Mouse (Mus musculus): ENCODE measurements around the gene Fryl. TPM values are rescaled to one million over a fixed set of nuclear protein-coding genes. Genes with fewer than 3 reads are reported as not detected.

Gene Fryl
- total and polyA plus RNA-seq, 3 experiments: 112 to 439 (median 147) TPM

DNA sequence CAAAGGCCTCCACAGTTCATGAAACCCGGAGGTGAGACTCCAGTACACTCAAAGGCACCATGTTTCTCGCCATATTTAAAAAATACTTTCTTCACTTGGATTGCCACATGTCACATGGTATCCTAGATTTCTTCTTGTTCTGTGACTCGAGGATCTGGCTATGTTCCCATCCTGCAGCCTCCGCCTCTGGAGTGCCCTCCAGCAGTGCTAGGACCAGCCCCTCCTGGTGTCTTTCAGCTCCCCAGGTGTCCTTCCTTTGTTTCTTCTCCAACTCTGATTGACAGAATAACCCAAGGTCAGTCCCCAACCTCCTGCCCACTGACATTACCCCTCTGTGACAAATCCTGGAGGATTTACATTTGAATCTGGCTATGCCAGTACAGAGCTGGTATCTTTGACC lies 26.2 kb downstream of the Fryl start:
- ATAC-seq (ENCODE audit: extremely low read depth, insufficient number of reproducible peaks, low FRiP score, poor library complexity, severe bottlenecking) (no peak), DNase-seq (ENCODE audit: low spot score) (no peak)
- H3K9me3 ChIP-seq (replicated peaks): no peaks in the 10 kb centered on the region
- no peaks in the 10 kb centered on the region for H3K27me3 ChIP-seq (ENCODE audit: insufficient read depth, low read length)
- no peak for TF ChIP-seq GATA1 (IDR thresholded peaks at IDR 0.05; ENCODE audit: borderline replicate concordance, low read length)
- peaks cover 55% of the 10 kb centered on the region for H3K4me1 ChIP-seq (ENCODE audit: insufficient read depth, low read depth, low read length)
- H3K36me3 ChIP-seq (replicated peaks): peaks cover 70% of the 10 kb centered on the region
- no peak overlapping the region for H3K4me3 ChIP-seq (ENCODE audit: low read depth, low read length)

DNA sequence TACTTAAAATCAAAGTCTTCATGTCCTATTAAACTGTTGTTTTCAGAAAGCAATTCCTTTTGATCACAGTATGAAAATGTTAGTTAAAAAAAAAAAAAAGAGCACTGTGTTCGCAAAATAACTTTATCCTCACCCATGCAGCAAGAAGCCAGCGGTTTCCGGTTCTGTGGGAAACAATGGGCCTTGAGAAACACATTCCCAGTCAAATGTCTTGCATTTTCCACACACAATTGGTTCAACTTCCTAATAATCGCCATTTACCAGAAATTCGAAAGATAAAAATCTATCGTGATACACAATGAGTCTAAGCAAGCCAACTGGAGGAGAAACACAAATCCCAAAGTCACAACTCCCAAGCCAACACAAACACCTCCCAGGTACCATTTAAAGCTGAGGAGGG lies 27.0 kb downstream of the Fryl start:
- Histone ChIP-seq H3K4me3 (ENCODE audit: low read depth, low read length) (no peak overlapping the region), H3K27me3 (ENCODE audit: insufficient read depth, low read length) (no peaks in the 10 kb centered on the region), H3K4me1 (ENCODE audit: insufficient read depth, low read depth, low read length) (peaks cover 54% of the 10 kb centered on the region), H3K9me3 (replicated peaks) (no peaks in the 10 kb centered on the region), H3K36me3 (replicated peaks) (peaks cover 64% of the 10 kb centered on the region)
- no peak for ATAC-seq (ENCODE audit: extremely low read depth, insufficient number of reproducible peaks, low FRiP score, poor library complexity, severe bottlenecking)
- no peak for DNase-seq (ENCODE audit: low spot score)
- TF ChIP-seq POLR2AphosphoS5 (IDR thresholded peaks at IDR 0.05; ENCODE audit: insufficient replicate concordance, low read depth, low read length) (no peak), GATA1 (IDR thresholded peaks at IDR 0.05; ENCODE audit: borderline replicate concordance, low read length) (no peak), CTCF (IDR thresholded peaks at IDR 0.05; ENCODE audit: low read depth, low read length) (no peak)

DNA sequence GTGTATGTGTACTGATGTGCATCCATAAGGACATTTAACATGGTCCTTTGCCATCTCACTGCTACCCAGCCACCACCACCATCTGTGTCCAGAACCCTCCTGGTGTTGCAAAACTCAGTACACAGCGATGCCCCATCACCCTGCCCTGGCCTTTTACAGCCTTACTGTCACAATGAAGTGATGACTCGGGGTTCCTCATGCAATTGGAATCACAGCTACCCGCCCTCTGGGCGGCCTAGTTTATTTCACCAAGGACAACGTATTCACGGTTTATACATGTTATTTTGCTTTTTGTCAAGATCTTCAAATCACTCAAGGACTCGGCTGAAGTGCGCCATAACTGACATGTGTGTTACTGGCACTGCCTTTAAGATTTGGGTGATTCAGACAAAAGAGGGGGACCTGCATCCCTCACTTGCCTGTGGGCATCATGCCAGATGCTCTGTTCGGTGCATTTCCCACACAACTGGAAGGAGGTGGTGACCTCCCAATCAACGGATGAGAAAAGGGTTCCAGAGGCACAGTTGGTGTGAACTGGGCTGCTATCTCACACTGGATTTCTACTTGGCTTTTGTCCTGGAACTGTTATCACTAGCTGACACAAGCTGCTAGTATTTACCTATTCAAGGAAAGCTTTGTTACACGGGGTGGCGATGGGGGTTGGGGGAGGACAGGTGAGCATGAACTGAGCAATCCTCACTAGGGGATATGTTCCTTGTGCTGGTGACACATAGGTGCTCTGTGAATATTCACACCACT lies 27.9 kb downstream of the Fryl start:
- H3K4me3 ChIP-seq (ENCODE audit: low read depth, low read length): no peak overlapping the region
- ATAC-seq (ENCODE audit: extremely low read depth, insufficient number of reproducible peaks, low FRiP score, poor library complexity, severe bottlenecking) (no peak), DNase-seq (ENCODE audit: low spot score) (no peak)
- H3K36me3 ChIP-seq (replicated peaks): peaks cover 59% of the 10 kb centered on the region
- H3K27me3 ChIP-seq (ENCODE audit: insufficient read depth, low read length): no peaks in the 10 kb centered on the region
- TF ChIP-seq TAL1 (conservative IDR thresholded peaks at IDR 0.05; ENCODE audit: low read depth, low read length) (no peak), GATA1 (IDR thresholded peaks at IDR 0.05; ENCODE audit: borderline replicate concordance, low read length) (no peak), GATA2 (IDR thresholded peaks at IDR 0.05; ENCODE audit: borderline replicate concordance, low read depth, low read length) (no peak), CTCF (IDR thresholded peaks at IDR 0.05; ENCODE audit: low read depth, low read length) (no peak), POLR2AphosphoS5 (IDR thresholded peaks at IDR 0.05; ENCODE audit: insufficient replicate concordance, low read depth, low read length) (no peak)
- peaks cover 54% of the 10 kb centered on the region for H3K4me1 ChIP-seq (ENCODE audit: insufficient read depth, low read depth, low read length)
- H3K9me3 ChIP-seq (replicated peaks): no peaks in the 10 kb centered on the region

DNA sequence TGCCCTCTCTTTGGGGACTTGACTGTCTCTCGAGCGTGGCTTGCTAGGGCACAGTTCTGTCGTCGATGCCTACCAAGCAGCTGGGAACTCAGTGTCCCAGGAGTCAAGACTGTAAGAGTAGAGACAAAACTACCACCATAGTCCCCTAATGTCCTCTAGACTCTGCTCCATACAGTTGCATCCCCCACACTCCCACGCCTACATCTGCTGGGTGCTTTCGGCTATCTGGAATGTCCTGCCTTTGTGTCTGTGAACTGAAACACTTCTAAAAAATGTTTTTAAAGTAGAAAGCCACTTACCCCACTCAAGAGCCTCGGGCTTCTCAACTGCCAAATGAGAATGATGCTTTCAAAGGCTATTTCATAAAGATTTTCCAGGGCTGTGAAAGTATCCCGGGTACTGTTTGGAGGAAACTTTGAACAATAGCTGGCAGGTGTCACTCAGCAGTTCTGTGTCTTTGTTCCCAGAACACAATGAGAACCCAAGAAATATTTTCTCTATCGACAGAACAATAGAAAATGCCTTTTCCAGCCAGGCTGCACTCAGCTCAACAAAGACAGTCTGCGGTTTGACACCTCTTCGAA lies 28.8 kb downstream of the Fryl start:
- Histone ChIP-seq H3K4me3 (ENCODE audit: low read depth, low read length) (no peak overlapping the region), H3K36me3 (replicated peaks) (peaks cover 58% of the 10 kb centered on the region), H3K27me3 (ENCODE audit: insufficient read depth, low read length) (no peaks in the 10 kb centered on the region), H3K4me1 (ENCODE audit: insufficient read depth, low read depth, low read length) (peaks cover 53% of the 10 kb centered on the region), H3K9me3 (replicated peaks) (no peaks in the 10 kb centered on the region)
- TF ChIP-seq TAL1 (conservative IDR thresholded peaks at IDR 0.05; ENCODE audit: low read depth, low read length): no peak
- TF ChIP-seq GATA2 (IDR thresholded peaks at IDR 0.05; ENCODE audit: borderline replicate concordance, low read depth, low read length): no peak
- no peak for TF ChIP-seq GATA1 (IDR thresholded peaks at IDR 0.05; ENCODE audit: borderline replicate concordance, low read length)
- no peak for TF ChIP-seq CTCF (IDR thresholded peaks at IDR 0.05; ENCODE audit: low read depth, low read length)
- no peak for TF ChIP-seq POLR2AphosphoS5 (IDR thresholded peaks at IDR 0.05; ENCODE audit: insufficient replicate concordance, low read depth, low read length)
- ATAC-seq (ENCODE audit: extremely low read depth, insufficient number of reproducible peaks, low FRiP score, poor library complexity, severe bottlenecking) (no peak), DNase-seq (ENCODE audit: low spot score) (no peak)

DNA sequence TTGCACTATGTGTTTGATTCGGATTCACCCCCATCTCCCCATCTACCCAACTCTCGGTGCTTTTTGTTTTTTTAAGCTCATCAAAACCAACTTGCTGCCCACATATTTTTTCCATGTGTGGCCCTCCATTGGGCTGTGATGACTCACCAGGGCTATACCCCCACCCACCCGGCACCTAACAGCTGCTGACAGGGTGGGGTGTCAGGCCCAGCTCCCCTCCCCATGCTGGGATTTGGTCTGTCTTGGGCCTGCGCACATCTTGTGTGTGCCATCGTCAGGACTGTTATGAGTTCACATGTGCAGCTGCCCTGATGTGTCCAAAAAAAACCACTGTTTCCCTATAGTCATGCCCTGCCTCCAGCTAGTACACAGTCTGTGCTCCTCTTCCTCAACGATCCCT lies 33.4 kb downstream of the Fryl start:
- Histone ChIP-seq H3K27me3 (ENCODE audit: insufficient read depth, low read length) (no peaks in the 10 kb centered on the region), H3K36me3 (replicated peaks) (peaks cover 62% of the 10 kb centered on the region), H3K4me3 (ENCODE audit: low read depth, low read length) (no peak overlapping the region; the same call in 1 of the 2 replicates), H3K9me3 (replicated peaks) (no peaks in the 10 kb centered on the region), H3K4me1 (ENCODE audit: insufficient read depth, low read depth, low read length) (peaks cover 28% of the 10 kb centered on the region)
- ATAC-seq (ENCODE audit: extremely low read depth, insufficient number of reproducible peaks, low FRiP score, poor library complexity, severe bottlenecking): no peak
- no peak for DNase-seq (ENCODE audit: low spot score)
- TF ChIP-seq GATA1 (IDR thresholded peaks at IDR 0.05; ENCODE audit: borderline replicate concordance, low read length) (no peak), TAL1 (conservative IDR thresholded peaks at IDR 0.05; ENCODE audit: low read depth, low read length) (no peak), CTCF (IDR thresholded peaks at IDR 0.05; ENCODE audit: low read depth, low read length) (no peak), GATA2 (IDR thresholded peaks at IDR 0.05; ENCODE audit: borderline replicate concordance, low read depth, low read length) (no peak), POLR2AphosphoS5 (IDR thresholded peaks at IDR 0.05; ENCODE audit: insufficient replicate concordance, low read depth, low read length) (no peak)

DNA sequence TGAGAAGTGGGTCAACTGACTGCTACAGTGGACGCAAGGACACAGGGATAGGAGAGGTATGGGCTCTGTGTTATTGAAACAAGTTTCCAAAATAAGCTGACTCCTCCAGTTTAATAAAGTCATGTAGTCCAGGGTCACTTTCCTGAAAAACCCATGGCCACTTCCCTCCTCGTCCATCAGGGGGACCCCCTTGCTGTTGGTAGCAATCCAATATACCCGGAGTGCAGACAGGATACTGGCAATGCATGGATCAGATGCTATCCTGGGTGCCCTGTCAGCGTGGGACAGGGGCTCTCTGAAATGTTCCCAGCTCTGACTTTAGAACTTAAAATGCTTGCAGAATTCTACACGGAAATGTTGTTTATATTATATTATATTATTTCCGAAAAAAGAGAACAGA lies 34.0 kb downstream of the Fryl start:
- no peak for ATAC-seq (ENCODE audit: extremely low read depth, insufficient number of reproducible peaks, low FRiP score, poor library complexity, severe bottlenecking)
- H3K9me3 ChIP-seq (replicated peaks): no peaks in the 10 kb centered on the region
- no peaks in the 10 kb centered on the region for H3K27me3 ChIP-seq (ENCODE audit: insufficient read depth, low read length)
- DNase-seq (ENCODE audit: low spot score): no peak
- H3K4me1 ChIP-seq (ENCODE audit: insufficient read depth, low read depth, low read length): peaks cover 26% of the 10 kb centered on the region
- 0 out of 2 replicates have a peak, but pooled peaks have one; percentile 14 for TF ChIP-seq CTCF (IDR thresholded peaks at IDR 0.05; ENCODE audit: low read depth, low read length)
- TF ChIP-seq GATA1 (IDR thresholded peaks at IDR 0.05; ENCODE audit: borderline replicate concordance, low read length): no peak
- H3K4me3 ChIP-seq (ENCODE audit: low read depth, low read length): no peak overlapping the region
- peaks cover 60% of the 10 kb centered on the region for H3K36me3 ChIP-seq (replicated peaks)

Data from G1E (cell line).